Mouse (Mus musculus): ENCODE data around the gene Sema4d.

DNA sequence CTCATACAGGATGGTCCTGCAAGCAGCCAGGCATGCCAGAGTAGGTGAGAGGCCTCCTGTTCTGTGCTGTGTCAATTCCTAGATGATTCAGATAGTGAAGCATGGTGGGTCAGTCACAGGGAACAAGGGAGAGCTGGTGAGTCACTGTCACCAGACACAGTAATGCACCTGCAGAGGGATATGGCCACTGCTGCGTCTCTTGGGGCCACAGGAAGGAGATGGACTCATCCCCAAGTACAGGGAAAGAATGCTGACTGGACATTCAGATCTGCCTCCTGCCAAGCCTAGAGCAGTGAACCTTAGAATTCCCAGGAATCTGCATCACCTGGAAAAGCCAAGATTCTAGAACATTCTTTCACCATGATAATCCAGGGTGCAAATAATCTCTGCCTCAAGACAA, 53.8 kb downstream of the Sema4d start:
- TF ChIP-seq CTCF (IDR thresholded peaks at IDR 0.05; ENCODE audit: borderline replicate concordance, extremely low read depth, insufficient read depth, insufficient read length) (no peak), POLR2A (IDR thresholded peaks at IDR 0.05; ENCODE audit: borderline replicate concordance, extremely low read depth, insufficient read depth, insufficient read length, poor library complexity, severe bottlenecking) (no peak)
